Mouse (Mus musculus) neural tube, embryonic 15.5 days (tissue): ENCODE measurements around the gene Gng7. TPM values are rescaled to one million over a fixed set of nuclear protein-coding genes. Genes with fewer than 3 reads are reported as not detected.
A peak's percentile ranks its signal among the peaks of the same experiment; 100 is the strongest.

Source experiments
- ATAC-seq: fragments of 200-750 bp; cut with Nextera tagmentation; 2 replicates; pipeline ENCODE4 v1.8.0; 2017; ENCODE audit warnings: mild to moderate bottlenecking, moderate TSS enrichment, moderate library complexity; ENCODE audit not compliant: low FRiP score
- H3K27ac ChIP-seq: fragments of 300-500 bp; sonication (generic); replicated peaks from 2 replicates; pipeline ENCODE4 v1.5.1; 2015; ENCODE audit warnings: mild to moderate bottlenecking, inconsistent platforms
- H3K27me3 ChIP-seq: fragments of 300-500 bp; sonication (generic); replicated peaks from 2 replicates; pipeline ENCODE4 v1.6.1; 2015; ENCODE audit warnings: inconsistent platforms
- H3K36me3 ChIP-seq: fragments of 300-500 bp; sonication (generic); 2 replicates; pipeline ENCODE4 v1.6.1; 2015; ENCODE audit warnings: inconsistent platforms
- H3K4me1 ChIP-seq: fragments of 300-500 bp; sonication (generic); 2 replicates; pipeline ENCODE4 v1.6.1; 2015; ENCODE audit warnings: inconsistent platforms
- H3K4me2 ChIP-seq: fragments of 300-500 bp; sonication (generic); 2 replicates; pipeline ENCODE4 v1.6.1; 2015; ENCODE audit warnings: inconsistent platforms, mild to moderate bottlenecking, moderate library complexity
- H3K4me3 ChIP-seq: fragments of 300-500 bp; sonication (generic); replicated peaks from 2 replicates; pipeline ENCODE4 v1.5.1; 2015; ENCODE audit warnings: mild to moderate bottlenecking, inconsistent platforms
- H3K9ac ChIP-seq: fragments of 300-500 bp; sonication (generic); replicated peaks from 2 replicates; pipeline ENCODE4 v1.6.1; 2015; ENCODE audit warnings: mild to moderate bottlenecking, inconsistent platforms
- H3K9me3 ChIP-seq: fragments of 300-500 bp; sonication (generic); replicated peaks from 2 replicates; pipeline ENCODE4 v1.6.1; 2016; ENCODE audit warnings: inconsistent platforms
- WGBS: fragments of 180-500 bp; shearing (Covaris S2); methylation state at CpG from one replicate; pipeline ENCODE4 v1.1.7; 2015; ENCODE audit warnings: mixed read lengths; 5-methylcytosine and 5-hydroxymethylcytosine counted together
- polyA plus RNA-seq: library from polyadenylated mRNA; unstranded; fragments of >200 nt; fragmentation: Nextera tagmentation; extraction: Ambion mirVana; gene quantifications from 2 replicates; pipeline ENCODE4 v1.2.1, GENCODE M21; 2015

The Gng7 gene
- polyA plus RNA-seq, 1 experiment from 2014 or later = 24.9 TPM

- 60% methylated on average over 7 of the region's 7 CpGs for WGBS
- Histone ChIP-seq H3K27ac (no peak overlapping the region), H3K36me3 (no peaks in the 10 kb centered on the region), H3K9me3 (no peaks in the 10 kb centered on the region), H3K4me3 (no peak overlapping the region), H3K4me1 (peaks cover 8% of the 10 kb centered on the region), H3K4me2 (no peak overlapping the region), H3K27me3 (peaks cover 33% of the 10 kb centered on the region), H3K9ac (no peak overlapping the region)
- no peak for ATAC-seq
Measured at GRCm38 (mm10) chr10:80981564-80982112, 33.1 kb downstream of the Gng7 start.

- Histone ChIP-seq H3K4me1 (peaks cover 10% of the 10 kb centered on the region), H3K9me3 (no peaks in the 10 kb centered on the region), H3K36me3 (no peaks in the 10 kb centered on the region), H3K4me3 (no peak overlapping the region), H3K9ac (no peak overlapping the region), H3K27me3 (no peaks in the 10 kb centered on the region), H3K4me2 (no peak overlapping the region), H3K27ac (no peak overlapping the region)
- no peak for ATAC-seq
- WGBS = 84% methylated on average over 11 of the region's 11 CpGs
Measured at GRCm38 (mm10) chr10:80975478-80975877, 39.3 kb downstream of the Gng7 start.

GRCm38 (mm10) chr10:80973722-80974121 lies 41.0 kb downstream of the Gng7 start:
- no peak overlapping the region for H3K27ac ChIP-seq
- H3K4me1 ChIP-seq = peaks cover 10% of the 10 kb centered on the region
- H3K4me3 ChIP-seq = no peak overlapping the region
- H3K9me3 ChIP-seq = no peaks in the 10 kb centered on the region
- H3K36me3 ChIP-seq = no peaks in the 10 kb centered on the region
- no peak overlapping the region for H3K4me2 ChIP-seq
- H3K9ac ChIP-seq = no peak overlapping the region
- H3K27me3 ChIP-seq = no peaks in the 10 kb centered on the region
- ATAC-seq = no peak
- WGBS = 80% methylated on average over 1 of the region's 1 CpGs

DNA sequence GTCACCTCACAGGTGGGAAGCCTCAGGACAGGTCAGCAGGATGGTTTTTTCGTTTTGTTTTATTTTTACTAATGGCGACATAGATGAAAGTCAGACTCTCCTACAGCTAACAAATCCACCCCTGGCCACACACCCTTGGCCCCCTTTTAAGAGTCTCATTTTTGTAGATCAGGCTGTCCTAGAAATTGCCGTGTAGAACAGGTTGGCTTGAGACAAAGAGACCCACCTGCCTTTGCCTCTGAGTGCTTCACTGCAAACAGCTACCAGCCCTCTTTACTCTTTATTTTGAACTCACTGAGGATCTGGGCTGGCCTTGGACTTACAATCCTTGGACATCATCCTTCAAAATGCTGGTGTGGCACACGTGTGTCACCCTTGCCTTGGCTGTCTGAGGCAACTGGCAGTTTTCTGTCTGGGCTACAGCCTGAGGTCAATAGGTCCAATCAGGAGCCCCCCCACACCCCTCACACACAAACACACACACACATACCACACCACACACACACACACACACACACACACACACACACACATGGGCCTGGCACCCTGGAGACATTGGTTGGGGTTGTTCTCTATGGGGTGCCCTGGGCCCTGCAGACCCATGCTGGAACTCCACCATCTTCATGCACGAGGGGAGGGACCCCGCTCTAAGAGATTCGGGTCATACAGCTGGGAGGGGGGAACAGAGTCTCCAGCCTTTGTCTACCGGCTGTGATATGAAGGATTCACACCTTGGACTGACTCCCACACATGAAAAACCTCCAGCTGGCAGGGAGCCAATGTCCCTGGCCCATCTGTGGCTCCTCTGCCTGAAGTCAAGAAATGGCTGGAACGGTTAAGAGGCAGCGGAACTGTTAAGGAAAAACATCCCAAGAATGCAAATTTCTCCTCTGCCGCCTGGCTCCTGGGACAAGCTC lies 42.4 kb downstream of the Gng7 start:
- no peaks in the 10 kb centered on the region for H3K9me3 ChIP-seq
- H3K4me2 ChIP-seq = no peak overlapping the region
- H3K36me3 ChIP-seq = no peaks in the 10 kb centered on the region
- H3K9ac ChIP-seq = no peak overlapping the region
- peaks cover 14% of the 10 kb centered on the region for H3K4me1 ChIP-seq
- ATAC-seq = no peak
- no peaks in the 10 kb centered on the region for H3K27me3 ChIP-seq
- no peak overlapping the region for H3K27ac ChIP-seq
- WGBS = 50% methylated on average over 11 of the region's 11 CpGs
- H3K4me3 ChIP-seq = no peak overlapping the region

DNA sequence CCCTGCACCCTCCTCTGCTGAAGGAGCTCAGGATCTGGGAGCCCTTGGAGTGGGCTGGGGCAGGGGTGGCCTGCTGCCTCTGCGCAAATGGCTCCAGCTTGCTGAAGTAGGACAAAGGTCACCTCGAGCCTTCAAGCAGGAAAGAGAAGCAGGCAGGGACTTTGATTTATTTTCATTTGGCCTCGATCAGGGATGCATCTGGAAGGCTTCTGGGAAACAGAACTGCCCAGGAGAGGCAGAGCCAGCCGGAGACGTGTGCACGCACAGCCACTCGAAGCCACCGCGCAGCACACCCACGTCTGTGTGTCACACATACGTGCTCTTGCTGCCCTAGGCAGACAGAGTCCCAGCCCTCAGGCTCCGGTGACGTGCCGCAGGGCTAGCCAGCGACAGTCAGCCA lies 43.2 kb downstream of the Gng7 start:
- no peak for ATAC-seq
- H3K4me2 ChIP-seq = no peak overlapping the region
- no peaks in the 10 kb centered on the region for H3K27me3 ChIP-seq
- H3K9me3 ChIP-seq = no peaks in the 10 kb centered on the region
- no peak overlapping the region for H3K9ac ChIP-seq
- peaks cover 18% of the 10 kb centered on the region for H3K4me1 ChIP-seq
- H3K27ac ChIP-seq = no peak overlapping the region
- no peaks in the 10 kb centered on the region for H3K36me3 ChIP-seq
- H3K4me3 ChIP-seq = no peak overlapping the region
- 81% methylated on average over 15 of the region's 15 CpGs for WGBS

- WGBS = 88% methylated on average over 8 of the region's 8 CpGs
- H3K9ac ChIP-seq = no peak overlapping the region
- H3K4me1 ChIP-seq = peaks cover 18% of the 10 kb centered on the region
- no peaks in the 10 kb centered on the region for H3K27me3 ChIP-seq
- no peak overlapping the region for H3K27ac ChIP-seq
- no peak overlapping the region for H3K4me2 ChIP-seq
- ATAC-seq = no peak
- H3K9me3 ChIP-seq = no peaks in the 10 kb centered on the region
- H3K36me3 ChIP-seq = no peaks in the 10 kb centered on the region
- H3K4me3 ChIP-seq = no peak overlapping the region
Measured at GRCm38 (mm10) chr10:80970159-80970558, 44.6 kb downstream of the Gng7 start.

DNA sequence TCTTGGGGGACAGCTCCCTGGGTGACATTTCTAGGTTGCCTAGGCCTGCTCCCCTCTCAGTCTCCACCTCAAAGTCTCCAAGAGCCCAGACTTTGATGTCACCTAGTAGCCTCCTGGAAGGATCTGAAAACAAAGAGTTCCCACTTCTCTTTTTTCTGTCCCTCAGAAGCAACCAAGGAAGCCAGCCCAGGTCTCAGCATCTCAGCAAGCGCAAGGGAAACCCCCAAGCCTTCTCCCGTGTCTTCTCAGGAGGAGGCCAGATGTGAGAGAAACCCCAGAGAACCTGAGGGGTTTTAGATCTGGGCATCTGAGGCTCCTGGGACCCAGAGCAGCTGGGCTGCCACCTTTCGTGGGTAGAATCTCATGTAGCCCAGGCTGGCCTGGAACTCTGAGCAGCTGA lies 45.4 kb downstream of the Gng7 start:
- Histone ChIP-seq H3K27me3 (no peaks in the 10 kb centered on the region), H3K4me1 (peaks cover 18% of the 10 kb centered on the region), H3K9ac (no peak overlapping the region), H3K9me3 (no peaks in the 10 kb centered on the region), H3K4me3 (no peak overlapping the region), H3K4me2 (no peak overlapping the region), H3K36me3 (no peaks in the 10 kb centered on the region), H3K27ac (no peak overlapping the region)
- no peak for ATAC-seq
- WGBS = 77% methylated on average over 3 of the region's 3 CpGs

DNA sequence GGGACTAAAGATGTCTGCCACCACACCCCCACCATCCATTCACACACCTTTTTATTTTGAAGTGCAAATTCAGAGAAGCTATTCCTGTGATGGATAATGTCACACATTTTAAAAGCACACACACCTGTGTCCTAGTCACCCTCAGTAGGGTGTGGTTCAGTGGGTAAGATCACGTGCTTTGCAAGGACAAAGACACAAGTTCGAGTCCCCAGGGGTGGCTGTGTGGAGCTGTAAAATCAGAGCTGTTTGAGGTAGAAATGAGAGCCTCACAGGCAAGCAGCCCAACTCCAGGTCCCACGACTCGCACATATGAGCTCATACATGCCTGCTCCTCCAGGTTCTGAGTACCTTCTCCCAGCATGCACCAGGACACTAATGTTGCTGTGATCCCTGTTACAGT lies 46.6 kb downstream of the Gng7 start:
- H3K9me3 ChIP-seq = no peaks in the 10 kb centered on the region
- no peak overlapping the region for H3K4me2 ChIP-seq
- H3K27ac ChIP-seq = no peak overlapping the region
- H3K4me3 ChIP-seq = no peak overlapping the region
- no peaks in the 10 kb centered on the region for H3K36me3 ChIP-seq
- no peaks in the 10 kb centered on the region for H3K27me3 ChIP-seq
- 82% methylated on average over 4 of the region's 4 CpGs for WGBS
- no peak for ATAC-seq
- H3K9ac ChIP-seq = no peak overlapping the region
- peaks cover 24% of the 10 kb centered on the region for H3K4me1 ChIP-seq

GRCm38 (mm10) chr10:80967101-80967656 lies 47.6 kb downstream of the Gng7 start:
- no peaks in the 10 kb centered on the region for H3K9me3 ChIP-seq
- ATAC-seq = no peak
- no peaks in the 10 kb centered on the region for H3K27me3 ChIP-seq
- WGBS = 56% methylated on average over 3 of the region's 3 CpGs
- no peak overlapping the region for H3K9ac ChIP-seq
- H3K36me3 ChIP-seq = no peaks in the 10 kb centered on the region
- H3K4me3 ChIP-seq = no peak overlapping the region
- no peak overlapping the region for H3K4me2 ChIP-seq
- no peak overlapping the region for H3K27ac ChIP-seq
- peaks cover 16% of the 10 kb centered on the region for H3K4me1 ChIP-seq

- no peak for ATAC-seq
- WGBS = 70% methylated on average over 12 of the region's 12 CpGs
Measured at GRCm38 (mm10) chr10:80966296-80966695, 48.4 kb downstream of the Gng7 start.

DNA sequence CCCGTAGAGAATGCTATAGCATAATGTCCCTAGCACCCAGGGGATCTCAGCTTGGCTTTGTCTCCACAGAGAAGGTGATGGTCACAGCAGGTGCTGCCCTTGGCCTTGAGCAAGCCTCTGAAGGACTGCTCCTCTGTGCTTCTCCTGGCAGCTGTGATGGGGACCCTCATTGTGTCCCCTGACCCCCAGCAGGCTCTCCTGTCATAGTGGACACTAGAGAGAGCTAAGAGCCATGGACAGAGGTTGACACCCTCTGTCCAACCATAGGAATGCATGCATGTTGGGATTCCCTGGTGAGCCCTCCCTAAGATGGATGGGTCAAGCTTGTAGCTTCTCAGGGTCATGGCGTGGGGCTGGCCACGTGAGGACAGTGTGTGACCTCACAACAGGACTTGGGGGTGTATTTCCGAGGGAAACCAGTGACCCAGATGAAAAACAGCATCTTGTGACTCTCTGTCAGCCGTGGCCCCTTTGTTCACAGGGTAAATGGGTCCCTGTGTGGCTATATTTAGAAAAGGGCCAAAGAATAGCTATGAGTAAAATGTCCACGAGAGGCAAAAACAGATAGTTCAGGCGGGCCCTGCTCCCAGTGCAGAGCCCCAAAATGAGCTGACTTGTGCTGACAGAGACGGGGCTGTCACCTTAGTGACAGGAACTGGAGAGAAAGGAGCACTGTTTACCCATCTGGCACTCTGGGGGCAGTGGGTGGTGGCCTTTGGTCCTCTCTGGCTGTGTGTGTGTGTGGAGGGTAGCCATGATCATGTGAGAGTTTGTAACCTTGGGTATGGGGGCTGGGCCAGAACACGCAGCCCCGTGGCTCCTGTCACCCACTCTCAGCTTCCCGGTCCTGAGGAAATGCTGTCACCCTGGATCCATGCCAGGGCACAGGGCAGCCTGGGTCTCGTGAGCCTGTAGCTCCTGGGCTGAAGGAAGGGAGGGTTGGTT lies 51.4 kb downstream of the Gng7 start:
- no peak for ATAC-seq
- Histone ChIP-seq H3K9me3 (no peaks in the 10 kb centered on the region), H3K9ac (no peak overlapping the region), H3K4me2 (no peak overlapping the region), H3K27me3 (peaks cover 4% of the 10 kb centered on the region; the same call in 1 of the 2 replicates), H3K27ac (0 out of 2 replicates have a peak overlapping the region, but pooled peaks have one; percentile 5), H3K36me3 (no peaks in the 10 kb centered on the region), H3K4me3 (no peak overlapping the region), H3K4me1 (peaks cover 23% of the 10 kb centered on the region)
- 61% methylated on average over 12 of the region's 12 CpGs for WGBS

More at GRCm38 (mm10) chr10:80966296-80966695, 48.4 kb downstream of the Gng7 start:
- Histone ChIP-seq H3K4me1 (peaks cover 17% of the 10 kb centered on the region), H3K4me2 (no peak overlapping the region), H3K4me3 (no peak overlapping the region), H3K9me3 (no peaks in the 10 kb centered on the region), H3K36me3 (no peaks in the 10 kb centered on the region), H3K27me3 (no peaks in the 10 kb centered on the region), H3K27ac (no peak overlapping the region), H3K9ac (no peak overlapping the region)
